7 mouse cellular contexts compared by ENCODE assay signal in the genomic region with DNA sequence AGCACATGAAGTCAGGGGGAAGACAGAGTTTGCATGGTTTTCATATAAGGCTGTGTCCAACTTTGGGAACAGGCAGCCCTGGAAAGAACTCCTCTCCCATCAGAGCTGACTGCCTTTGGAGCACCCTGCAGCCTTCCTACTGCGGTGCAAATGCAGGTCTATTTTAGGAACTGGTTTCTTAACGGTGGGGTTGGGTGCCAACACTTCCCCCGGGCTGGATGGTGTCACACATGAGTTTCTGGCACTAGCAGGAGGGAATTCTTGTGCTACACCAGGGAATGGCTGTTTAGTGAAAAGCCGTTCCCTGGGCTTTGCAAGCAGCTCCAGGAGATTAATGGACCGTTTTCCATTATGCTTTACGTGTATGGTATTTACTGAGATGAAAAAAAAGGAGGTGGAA. TPM values are rescaled to one million over a fixed set of nuclear protein-coding genes. Genes with fewer than 3 reads are reported as not detected.
A peak's percentile ranks its signal among the peaks of the same experiment; 100 is the strongest.
DNase-seq lines count a peak whose midpoint lies in the region; ATAC-seq and TF ChIP-seq lines count a peak whose summit lies in the region.

No protein-coding gene starts in this region.

- no peak for TF ChIP-seq CTCF in gastrocnemius, adult 2 months (IDR thresholded peaks at IDR 0.05)

- no peaks in the 10 kb centered on the region for H3K9me3 ChIP-seq in hindbrain, embryonic 15.5 days
- H3K9me3 ChIP-seq in stomach, embryonic 16.5 days (replicated peaks; ENCODE audit: control insufficient read depth, low read length) = no peaks in the 10 kb centered on the region

- peak; percentile 75 for DNase-seq in Muller cell, postnatal 12 days (ENCODE audit: inconsistent ontology term)
- DNase-seq in brain, adult 2 months (ENCODE audit: low read depth, low spot score) = peak; percentile 92
- DNase-seq in gastrocnemius, adult 2 months = peak; percentile 83
- peak; percentile 47 to 63 for DNase-seq in left cerebral cortex, postnatal 10 days (ENCODE audit: extremely low spot score in 1 of 2, low spot score in 2 of 2)
- DNase-seq in c-Kit-positive CD71-positive TER-119-positive erythroid progenitor cells, embryonic 14.5 days (ENCODE audit: low spot score) = no peak

- H3K9ac ChIP-seq in hindbrain, embryonic 15.5 days = no peak overlapping the region
- H3K9ac ChIP-seq in stomach, embryonic 16.5 days (ENCODE audit: low read length) = peak overlapping the region; percentile 39

- H3K4me3 ChIP-seq in gastrocnemius, adult 2 months = peak overlapping the region; percentile 53
- H3K4me3 ChIP-seq in hindbrain, embryonic 15.5 days = no peak overlapping the region
- H3K4me3 ChIP-seq in stomach, embryonic 16.5 days (replicated peaks; ENCODE audit: low read length) = no peak overlapping the region

- H3K36me3 ChIP-seq in hindbrain, embryonic 15.5 days = no peaks in the 10 kb centered on the region
- H3K36me3 ChIP-seq in stomach, embryonic 16.5 days (ENCODE audit: control insufficient read depth, insufficient read depth, low read length) = no peaks in the 10 kb centered on the region

- intact Hi-C loops in gastrocnemius, adult 2 months (cut with DNase I) = loop anchor here (1.0 to 5.0 kb wide), 2 partner anchors 55 to 125 kb away; a partner anchor contains a TSS
- intact Hi-C loops in left cerebral cortex, postnatal 10 days (cut with DNase I) = no loop called here

- ATAC-seq in hindbrain, embryonic 15.5 days (ENCODE audit: low FRiP score, low read depth) = peak; percentile 32; the same call in 1 of the 2 replicates
- ATAC-seq in stomach, embryonic 16.5 days (ENCODE audit: insufficient read depth, low FRiP score) = peak; percentile 12; the same call in 1 of the 2 replicates

- no peak overlapping the region for H3K4me2 ChIP-seq in hindbrain, embryonic 15.5 days
- no peak overlapping the region for H3K4me2 ChIP-seq in stomach, embryonic 16.5 days (ENCODE audit: low read depth, low read length)

- H3K27ac ChIP-seq in gastrocnemius, adult 2 months = peak overlapping the region; percentile 88
- 0 out of 2 replicates have a peak overlapping the region, but pooled peaks have one; percentile 4 for H3K27ac ChIP-seq in hindbrain, embryonic 15.5 days (replicated peaks)
- peak overlapping the region; percentile 82 for H3K27ac ChIP-seq in stomach, embryonic 16.5 days (ENCODE audit: low read length)

- WGBS in hindbrain, embryonic 15.5 days = 22% methylated on average over 6 of the region's 6 CpGs
- 22% methylated on average over 6 of the region's 6 CpGs for WGBS in stomach, embryonic 16.5 days

- H3K27me3 ChIP-seq in hindbrain, embryonic 15.5 days = no peaks in the 10 kb centered on the region
- no peaks in the 10 kb centered on the region for H3K27me3 ChIP-seq in stomach, embryonic 16.5 days (ENCODE audit: control insufficient read depth, insufficient read depth, low read length)

- H3K4me1 ChIP-seq in hindbrain, embryonic 15.5 days (replicated peaks) = peaks cover 25% of the 10 kb centered on the region
- H3K4me1 ChIP-seq in stomach, embryonic 16.5 days (ENCODE audit: control insufficient read depth, insufficient read depth, low read length) = peaks cover 42% of the 10 kb centered on the region

RNA-seq across cellular contexts. Expression of a gene that starts 54.3 kb away (rescaled TPM):
- total RNA-seq in gastrocnemius, adult 2 months (2021) = 1 to 10 TPM; 1.2 to 2.3 TPM
- 0.14 and 0.21 TPM in 2 replicates for polyA plus RNA-seq in hindbrain, embryonic 15.5 days (2015; fragmentation: Nextera tagmentation; extraction: Ambion mirVana)
- total RNA-seq in left cerebral cortex, postnatal 10 days (2021) = 1 to 10 TPM; 1.1 to 1.2 TPM
- polyA plus RNA-seq in stomach, embryonic 16.5 days (2015; fragmentation: Nextera tagmentation; extraction: Ambion mirVana) = 5.5 and 5.7 TPM in 2 replicates

Comparison
In these comparisons a context has a peak if more than half of its experiments do, and no peak if none do; other contexts are left out.
1. H3K27ac ChIP-seq: peak in every context shown above with its lines; median percentile 88 in gastrocnemius, adult 2 months; 82 in stomach, embryonic 16.5 days; 4 in hindbrain, embryonic 15.5 days.